Mouse (Mus musculus) T-helper 2 cell (primary cell): ENCODE data around the gene Plekha1.

Source experiments
- in situ Hi-C: fragments of 300-600 bp; cut with MboI, MseI; formaldehyde crosslinking; loops from one replicate; pipeline ENCODE4 v1.15.1; 2025; ENCODE audit warnings: high pct_unique_total_duplicates

Plekha1 gene

DNA sequence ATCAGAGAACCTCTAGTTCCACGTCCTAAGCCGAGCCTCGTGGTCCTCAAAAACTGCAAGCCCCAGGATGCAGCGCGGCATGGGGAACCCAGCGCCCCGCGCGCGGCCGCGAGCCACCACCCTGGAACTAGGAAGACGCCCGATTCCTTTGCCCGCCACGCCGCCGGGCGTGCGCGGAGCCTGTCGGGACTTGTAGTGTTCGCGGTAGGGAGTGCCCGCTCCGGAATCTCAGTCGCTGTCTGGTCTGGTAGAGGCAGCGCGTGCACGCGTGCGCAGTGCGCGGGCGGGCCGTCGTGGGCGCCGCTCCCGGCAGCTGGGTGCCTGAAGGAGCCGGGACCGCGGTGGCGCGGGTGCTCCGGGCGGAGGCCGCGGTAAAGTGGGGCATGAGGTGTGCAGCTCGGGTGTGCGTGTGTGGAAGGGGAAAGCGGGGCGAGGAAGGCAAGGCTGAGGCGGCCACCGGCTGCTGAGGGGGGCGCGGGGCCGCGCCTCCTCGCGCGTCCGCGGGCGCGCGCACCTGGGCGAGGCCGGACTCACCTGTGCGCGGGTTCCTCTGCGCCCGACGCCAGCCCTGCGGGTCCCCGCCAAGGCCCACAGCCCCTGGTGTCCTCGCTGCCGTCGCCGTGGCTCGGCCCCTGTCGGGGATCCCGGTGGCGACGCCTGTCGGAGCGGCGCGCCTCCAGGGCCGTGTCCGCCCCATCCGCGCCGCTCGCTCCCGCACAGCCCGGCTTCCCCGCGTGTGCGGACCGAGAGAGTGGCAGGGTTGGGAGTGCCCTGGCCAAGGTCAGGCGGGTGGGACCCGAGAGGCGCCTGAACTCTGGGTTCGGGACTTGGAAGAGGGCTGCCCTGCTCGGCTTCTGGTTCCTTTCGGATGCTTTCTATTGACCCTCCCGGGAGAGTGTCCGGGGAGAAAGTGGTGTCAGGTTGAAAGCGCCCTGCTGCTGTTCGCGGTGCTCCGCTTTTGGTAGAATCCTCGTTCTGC is at the start of gene Plekha1:
TSS of gene Plekha1 (plus strand) at position 144 of the 979 bp plus-strand sequence.
- in situ Hi-C loops = no loop called here

DNA sequence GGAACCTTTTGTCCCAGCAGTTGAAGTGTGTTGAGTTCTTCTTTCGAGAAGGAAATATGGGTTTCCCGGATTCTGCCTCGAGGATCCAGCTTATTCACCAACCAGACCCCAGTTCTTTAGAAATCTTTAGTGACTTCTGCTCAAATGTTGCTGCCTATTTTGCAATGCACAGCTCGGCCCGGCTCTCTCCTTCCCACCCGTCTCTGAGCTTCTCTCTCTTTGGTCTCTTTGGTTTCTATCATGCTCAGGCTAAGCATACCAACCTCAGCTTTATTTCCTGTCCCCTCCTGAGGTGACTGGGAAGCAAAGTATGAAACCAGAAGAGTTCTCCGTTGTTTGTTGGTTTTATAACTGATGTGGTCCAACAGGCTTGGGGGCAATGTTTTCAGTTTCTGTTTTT is 49.3 kb upstream of the Plekha1 start:
- in situ Hi-C loops = no loop called here

DNA sequence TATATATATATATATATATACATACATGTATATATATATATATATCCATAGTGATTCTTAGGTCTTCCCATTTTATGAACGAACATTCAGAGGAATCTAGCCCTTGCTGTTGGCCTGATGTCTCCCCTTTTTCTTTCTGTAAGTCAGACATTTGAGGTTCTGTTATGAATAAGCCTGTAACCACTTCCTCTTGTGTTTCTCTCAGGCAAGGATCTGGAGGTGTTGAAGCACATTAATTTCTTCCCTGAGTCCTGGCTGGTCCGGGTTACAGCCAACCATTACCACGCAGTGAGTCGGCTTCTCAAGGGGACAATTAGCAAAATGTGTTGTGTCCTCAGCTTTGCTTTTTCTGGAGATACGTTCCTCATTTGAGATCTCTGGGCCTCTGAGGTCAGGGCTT is 46.7 kb upstream of the Plekha1 start:
- in situ Hi-C loops = no loop called here

DNA sequence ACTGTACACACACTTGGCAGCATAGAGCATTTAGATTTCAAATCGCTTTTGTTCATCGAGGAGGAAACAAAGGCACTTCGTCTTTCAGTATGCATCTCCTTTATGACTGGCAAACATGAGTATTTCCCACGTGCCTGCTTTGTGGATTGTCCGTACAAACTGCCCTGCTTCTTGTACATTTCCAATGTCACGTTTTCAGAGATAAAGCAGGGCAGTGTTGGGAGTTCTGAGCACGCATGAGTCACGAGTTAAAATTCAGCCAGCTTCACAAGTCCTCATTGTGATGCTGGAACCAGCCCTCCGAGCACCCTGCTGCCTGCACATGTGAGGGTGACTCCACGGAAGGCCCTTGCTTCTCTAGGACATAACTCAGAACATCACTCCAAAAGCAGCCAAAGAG is 45.9 kb upstream of the Plekha1 start:
- in situ Hi-C loops = loop anchor here (5.0 kb wide), 1 partner anchor 47 kb away; the partner anchor contains the start of gene Btbd16

GRCm38 (mm10) chr7:130823992-130824391 is 41.6 kb upstream of the Plekha1 start:
- in situ Hi-C loops = loop anchor here (5.0 kb wide), 1 partner anchor 52 kb away; the partner anchor contains the start of gene Btbd16

DNA sequence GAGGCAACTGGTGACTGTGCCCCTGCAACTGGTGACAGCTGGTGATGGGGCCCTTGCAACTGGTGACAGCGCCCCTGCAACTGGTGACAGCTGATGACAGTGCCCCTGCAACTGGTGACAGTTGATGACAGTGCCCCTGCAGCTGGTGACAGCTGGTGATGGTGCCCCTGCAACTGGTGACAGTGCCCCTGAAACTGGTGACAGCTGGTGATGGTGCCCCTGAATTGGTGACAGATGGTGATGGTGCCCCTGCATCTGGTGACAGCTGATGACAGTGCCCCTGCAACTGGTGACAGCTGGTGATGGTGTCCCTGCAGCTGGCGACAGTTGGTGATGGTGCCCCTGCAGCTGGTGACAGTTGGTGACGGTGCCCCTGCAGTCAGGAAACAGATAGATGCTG is 39.2 kb upstream of the Plekha1 start:
- in situ Hi-C loops = no loop called here

DNA sequence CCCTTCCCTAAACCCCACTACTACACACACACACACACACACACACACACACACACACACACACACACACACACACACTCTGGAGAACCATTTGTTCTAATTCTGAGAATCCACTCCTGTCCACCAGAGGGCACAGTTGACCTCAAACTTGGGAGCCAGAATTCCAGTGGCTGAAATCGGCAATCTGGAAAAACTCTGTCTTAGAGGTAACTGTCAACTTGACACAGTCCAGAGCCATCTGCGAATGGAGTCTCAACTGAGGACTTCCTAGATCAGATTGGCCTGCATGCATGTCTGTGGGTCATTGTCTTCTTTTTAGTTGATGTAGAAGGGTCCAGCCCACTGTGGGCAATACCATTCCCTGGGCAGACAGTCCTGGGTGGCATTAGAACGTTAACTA is 38.1 kb upstream of the Plekha1 start:
- in situ Hi-C loops = no loop called here

DNA sequence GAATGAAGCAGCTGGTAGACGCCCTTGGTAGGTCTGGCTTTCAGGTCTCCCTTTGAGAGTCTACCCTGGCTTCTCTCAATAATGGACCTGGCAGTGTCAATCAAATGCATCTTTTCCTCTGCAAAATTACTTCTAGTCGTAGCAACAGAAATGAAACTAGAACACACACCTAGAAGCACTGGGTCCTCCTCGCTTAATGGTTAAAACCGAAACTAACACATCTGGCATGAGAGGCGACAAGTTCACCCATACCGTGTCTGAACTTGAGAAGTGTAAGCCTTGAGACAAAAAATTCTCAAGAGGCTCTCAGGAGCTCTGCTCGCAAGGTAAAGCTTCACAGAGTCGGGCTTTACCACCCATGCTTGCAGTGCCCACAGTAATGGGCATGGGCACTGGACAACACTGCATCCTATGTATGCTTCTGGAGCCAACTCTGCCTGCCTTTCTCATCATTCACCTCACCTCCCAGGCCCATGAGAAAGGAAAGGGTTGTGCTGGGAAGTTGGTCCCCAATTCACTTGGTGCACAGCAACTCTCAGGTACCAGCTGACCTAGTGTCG is 37.6 kb upstream of the Plekha1 start:
- in situ Hi-C loops = no loop called here

- in situ Hi-C loops = no loop called here
Measured at GRCm38 (mm10) chr7:130828475-130828874, 37.1 kb upstream of the Plekha1 start.

DNA sequence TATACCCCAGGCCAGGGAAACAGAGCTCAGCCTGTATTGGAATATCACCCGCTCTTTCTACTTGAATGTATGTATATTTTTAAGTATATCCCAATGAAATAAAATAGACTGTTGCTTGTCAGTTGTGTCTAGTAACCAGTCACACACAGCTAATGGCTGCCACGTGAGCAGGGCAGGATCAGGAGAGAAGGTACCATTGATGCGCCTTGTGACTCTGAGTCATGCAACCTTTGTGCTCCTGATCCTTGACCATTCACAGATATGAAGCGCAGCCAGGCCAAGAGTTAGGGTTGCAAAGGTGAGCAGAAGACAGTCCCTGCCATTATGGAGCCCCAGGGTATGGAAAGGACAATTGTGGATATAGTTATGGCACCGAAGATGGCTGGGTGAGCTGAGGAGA is 34.0 kb upstream of the Plekha1 start:
- in situ Hi-C loops = no loop called here

DNA sequence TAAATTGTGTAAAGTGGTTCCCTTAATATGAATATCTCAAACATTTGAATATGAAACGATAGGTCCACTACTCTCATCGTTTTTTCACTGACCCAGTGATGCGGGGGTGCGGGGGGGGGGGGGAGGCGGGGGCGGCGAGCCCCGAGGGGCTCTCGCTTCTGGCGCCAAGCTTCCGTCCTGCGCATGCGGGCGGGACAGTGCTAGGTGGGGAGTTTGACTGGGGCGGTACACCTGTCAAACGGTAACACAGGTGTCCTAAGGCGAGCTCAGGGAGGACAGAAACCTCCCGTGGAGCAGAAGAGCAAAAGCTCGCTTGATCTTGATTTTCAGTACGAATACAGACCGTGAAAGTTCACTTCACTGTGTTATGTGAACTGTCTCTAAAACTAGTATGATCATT is 31.3 kb upstream of the Plekha1 start:
- in situ Hi-C loops = no loop called here

- in situ Hi-C loops = no loop called here
Measured at GRCm38 (mm10) chr7:130834958-130835861, 30.3 kb upstream of the Plekha1 start.

DNA sequence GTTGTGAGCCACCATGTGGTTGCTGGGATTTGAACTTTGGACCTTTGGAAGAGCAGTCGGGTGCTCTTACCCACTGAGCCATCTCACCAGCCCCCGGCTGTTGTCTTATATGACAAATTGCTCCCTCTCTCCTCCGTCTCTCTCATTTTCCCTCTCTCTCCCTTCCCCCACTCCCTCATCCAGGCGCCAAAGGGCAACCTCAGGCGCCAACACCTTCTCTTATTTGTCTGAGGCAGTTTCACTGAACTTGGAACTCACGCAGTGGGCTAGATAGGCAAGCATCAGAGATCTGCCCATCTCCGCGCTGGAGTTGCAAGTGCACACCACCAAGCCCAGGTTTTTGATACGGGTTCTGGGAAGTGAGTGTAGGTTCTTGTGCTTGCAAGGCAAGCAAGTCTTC is 29.5 kb upstream of the Plekha1 start:
- in situ Hi-C loops = no loop called here

- in situ Hi-C loops = no loop called here
Measured at GRCm38 (mm10) chr7:130837941-130838657, 27.5 kb upstream of the Plekha1 start.

GRCm38 (mm10) chr7:130838658-130839025 is 26.9 kb upstream of the Plekha1 start:
- in situ Hi-C loops = no loop called here

DNA sequence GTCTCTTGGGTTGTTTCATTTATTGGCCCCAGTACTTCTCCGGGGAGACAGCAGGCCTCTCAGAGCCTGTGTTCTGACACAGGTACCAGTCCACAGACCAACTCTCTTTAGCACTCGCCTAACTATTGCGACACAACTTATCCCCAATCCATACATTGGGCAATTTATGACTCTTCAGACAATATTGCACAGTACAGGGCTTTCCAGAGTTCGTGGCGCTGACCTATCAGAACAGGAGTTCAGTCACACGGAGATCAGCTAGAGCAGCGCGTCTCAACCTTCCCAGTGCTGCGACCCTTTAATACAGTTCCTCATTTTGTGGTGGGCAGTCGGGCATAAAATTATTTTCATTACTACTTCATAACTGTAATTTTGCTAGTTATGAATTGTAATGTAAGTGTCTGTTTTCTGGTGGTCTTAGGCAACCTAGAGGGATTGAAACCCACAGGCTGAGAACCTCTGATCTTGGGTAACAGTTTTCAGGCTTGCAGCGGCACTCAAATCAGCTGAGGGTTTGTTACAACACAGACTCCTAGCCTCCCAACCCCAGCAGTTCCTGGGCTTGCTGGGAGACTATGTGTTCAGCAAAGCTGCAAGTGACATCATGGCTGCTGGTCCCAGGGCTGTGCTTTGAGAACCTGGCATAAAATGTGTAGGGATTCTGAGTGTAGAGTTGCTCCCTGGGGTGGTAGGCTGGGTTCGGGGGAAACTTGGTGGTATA is 26.0 kb upstream of the Plekha1 start:
- in situ Hi-C loops = no loop called here

DNA sequence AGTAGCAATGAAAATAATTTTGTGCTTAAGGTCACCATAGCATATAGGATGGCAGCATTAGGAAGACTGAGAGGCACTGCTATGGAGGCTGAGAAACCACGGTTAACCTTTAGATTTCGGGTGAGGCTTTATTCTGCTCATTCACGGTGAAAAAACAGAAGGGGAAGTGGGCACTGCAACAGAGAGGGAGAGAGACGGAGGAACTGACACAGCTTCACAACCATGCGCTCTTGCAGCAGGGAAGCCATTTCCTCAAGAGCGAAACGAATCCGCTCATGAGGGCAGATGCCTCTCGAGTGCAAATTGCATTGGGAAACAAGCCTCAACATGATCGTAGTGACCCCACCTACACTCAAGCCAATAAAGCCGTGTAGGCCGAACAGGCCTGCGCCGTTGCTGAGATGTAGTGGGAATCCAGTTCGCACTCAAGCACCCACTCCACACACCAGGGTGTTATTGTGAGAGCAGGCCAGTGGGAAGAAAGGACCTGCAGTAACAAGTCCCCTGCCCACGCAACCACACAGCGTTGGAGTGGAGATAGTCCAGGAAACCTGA is 18.3 kb upstream of the Plekha1 start:
- in situ Hi-C loops = no loop called here

- in situ Hi-C loops = no loop called here
Measured at GRCm38 (mm10) chr7:130854684-130855292, 10.8 kb upstream of the Plekha1 start.

DNA sequence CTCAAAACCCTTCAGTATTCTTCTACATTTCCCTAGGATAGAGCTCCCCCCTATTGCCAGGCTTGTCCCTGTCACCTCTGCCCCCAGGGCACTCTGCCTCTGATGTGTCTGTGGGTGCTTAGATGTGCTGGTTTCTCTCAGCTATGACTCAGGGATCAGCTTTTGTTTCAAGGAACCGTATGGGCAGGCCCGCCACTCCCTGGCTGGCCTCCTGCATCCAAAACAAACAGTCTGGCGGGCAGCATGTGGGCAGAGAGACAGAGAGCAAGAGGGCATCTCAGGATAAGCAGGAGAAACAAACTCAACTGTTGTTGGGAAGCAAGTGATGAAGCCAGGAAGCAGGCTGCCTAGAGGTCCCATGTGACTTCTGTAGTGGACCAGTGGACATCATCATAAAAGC is 9.9 kb upstream of the Plekha1 start:
- in situ Hi-C loops = no loop called here

- in situ Hi-C loops = no loop called here
Measured at GRCm38 (mm10) chr7:130857973-130858372, 7.6 kb upstream of the Plekha1 start.
